ENCODE assay signal across 20 mouse cellular contexts in genomic region chr1:24140555-24140954, GRCm38 (mm10). TPM values are rescaled to one million over a fixed set of nuclear protein-coding genes. Genes with fewer than 3 reads are reported as not detected.
"Had no signal": no experiment of that assay in that cellular context is flagged by ENCODE, and none has a peak within 500 bp of the region (broad histone marks: within the 10 kb centered on the region; RNA-seq: fewer than 3 reads in every experiment).

No protein-coding gene starts in this region.

- H3K36me3 ChIP-seq: kidney, embryonic 15.5 days; limb, embryonic 10.5 days; limb, embryonic 13.5 days; liver, embryonic 12.5 days; liver, embryonic 15.5 days; lung, embryonic 15.5 days; neural tube, embryonic 13.5 days had no signal

- H3K9me3 ChIP-seq: kidney, embryonic 15.5 days; limb, embryonic 10.5 days; limb, embryonic 13.5 days; liver, embryonic 12.5 days; liver, embryonic 15.5 days; lung, embryonic 15.5 days; megakaryocyte, embryonic 14.5 days; neural tube, embryonic 13.5 days had no signal

- H3K27ac ChIP-seq: kidney, embryonic 15.5 days; layer of hippocampus, adult 2 months; limb, embryonic 10.5 days; limb, embryonic 13.5 days; liver, embryonic 12.5 days; liver, embryonic 15.5 days; lung, embryonic 15.5 days; neural tube, embryonic 13.5 days had no signal

- H3K9ac ChIP-seq: kidney, embryonic 15.5 days; limb, embryonic 13.5 days; liver, embryonic 12.5 days; liver, embryonic 15.5 days; lung, embryonic 15.5 days; neural tube, embryonic 13.5 days had no signal

- H3K27me3 ChIP-seq: kidney, embryonic 15.5 days; limb, embryonic 13.5 days; liver, embryonic 12.5 days; liver, embryonic 15.5 days; lung, embryonic 15.5 days; megakaryocyte, embryonic 14.5 days; neural tube, embryonic 13.5 days had no signal

- H3K4me2 ChIP-seq: kidney, embryonic 15.5 days; limb, embryonic 13.5 days; liver, embryonic 12.5 days; liver, embryonic 15.5 days; lung, embryonic 15.5 days; neural tube, embryonic 13.5 days had no signal

- ATAC-seq: intestine, postnatal 0 days; liver, embryonic 12.5 days had no signal

- H3K4me3 ChIP-seq: kidney, embryonic 15.5 days; layer of hippocampus, adult 2 months; limb, embryonic 10.5 days; limb, embryonic 13.5 days; liver, embryonic 12.5 days; liver, embryonic 15.5 days; lung, embryonic 15.5 days; megakaryocyte, embryonic 14.5 days; neural tube, embryonic 13.5 days had no signal

- H3K4me1 ChIP-seq: kidney, embryonic 15.5 days; limb, embryonic 13.5 days; liver, embryonic 12.5 days; liver, embryonic 15.5 days; lung, embryonic 15.5 days; megakaryocyte, embryonic 14.5 days; neural tube, embryonic 13.5 days had no signal

- DNase-seq: kidney, postnatal 10 days; layer of hippocampus, adult 9-11 months; liver; lung, adult 18-20 months; lung, postnatal 10 days; lung, postnatal 36 days; thymus, adult 18-20 months; thymus, postnatal 36 days had no signal

RNA-seq across cellular contexts. Expression of gene Col9a1, which starts 36.9 kb away (rescaled TPM):
- polyA plus RNA-seq: small intestine, adult 2 months; spleen, adult 2 months had no signal
